Mouse (Mus musculus) myocyte (in vitro differentiated cells): ENCODE measurements around the gene Atp5g1. TPM values are rescaled to one million over a fixed set of nuclear protein-coding genes. Genes with fewer than 3 reads are reported as not detected.

Experiments
- H3K27me3 ChIP-seq: one replicate; pipeline ENCODE4 v1.6.1; 2011; ENCODE audit not compliant: control insufficient read depth, insufficient read depth, insufficient read length
- H3K36me3 ChIP-seq: one replicate; pipeline ENCODE4 v1.6.1; 2011; ENCODE audit not compliant: control insufficient read depth, insufficient read depth
- H3K4me2 ChIP-seq: one replicate; pipeline ENCODE4 v1.6.1; 2011; ENCODE audit warnings: low read depth, control low read depth
- H3K4me3 ChIP-seq: one replicate; pipeline ENCODE4 v1.5.1; 2011; ENCODE audit warnings: mild to moderate bottlenecking, control low read depth, moderate library complexity
- H3K79me2 ChIP-seq: one replicate; pipeline ENCODE4 v1.6.1; 2011; ENCODE audit not compliant: control insufficient read depth, insufficient read depth
- H3ac ChIP-seq: one replicate; pipeline ENCODE4 v1.6.1; 2011; ENCODE audit not compliant: control insufficient read depth, insufficient read length
- CEBPB ChIP-seq: IDR thresholded peaks from 2 replicates; pipeline ENCODE4 v1.6.1; 2011; ENCODE audit warnings: mild to moderate bottlenecking, moderate library complexity; ENCODE audit not compliant: poor library complexity, insufficient read depth, severe bottlenecking
- E2F4 ChIP-seq: IDR thresholded peaks from one replicate; pipeline ENCODE4 v1.6.1; 2011; ENCODE audit warnings: mild to moderate bottlenecking, control low read depth, moderate library complexity; ENCODE audit not compliant: insufficient read depth
- MAX ChIP-seq: IDR thresholded peaks from one replicate; pipeline ENCODE4 v1.6.1; 2011; ENCODE audit warnings: low read depth, mild to moderate bottlenecking, control low read depth
- MYOD1 ChIP-seq, 3 experiments: IDR thresholded peaks; one replicate each; pipeline ENCODE4 v1.6.1; 2011; ENCODE audit warnings: control low read depth in 2 of 3, low read depth in 2 of 3, mild to moderate bottlenecking in 2 of 3, moderate library complexity in 1 of 3; ENCODE audit not compliant: insufficient read length in 2 of 3, control insufficient read depth in 1 of 3
- MYOG ChIP-seq, 3 experiments: IDR thresholded peaks; one replicate each; pipeline ENCODE4 v1.6.1; 2011; ENCODE audit warnings: control low read depth in 2 of 3, low read depth in 2 of 3, mild to moderate bottlenecking in 2 of 3; ENCODE audit not compliant: insufficient read length in 2 of 3, control insufficient read depth in 1 of 3, insufficient read depth in 1 of 3
- POLR2A ChIP-seq: IDR thresholded peaks from one replicate; pipeline ENCODE4 v1.6.1; 2011; ENCODE audit warnings: low read depth, mild to moderate bottlenecking, control low read depth, moderate library complexity; ENCODE audit not compliant: insufficient read length
- POLR2AphosphoS2 ChIP-seq: IDR thresholded peaks from one replicate; pipeline ENCODE4 v1.6.1; 2011; ENCODE audit warnings: low read depth, control low read depth; ENCODE audit not compliant: insufficient read length
- REST ChIP-seq: IDR thresholded peaks from one replicate; pipeline ENCODE4 v1.6.1; 2011; ENCODE audit warnings: mild to moderate bottlenecking, control low read depth, moderate library complexity; ENCODE audit not compliant: insufficient read depth, insufficient read length
- SRF ChIP-seq: IDR thresholded peaks from one replicate; pipeline ENCODE4 v1.6.1; 2011; ENCODE audit warnings: low read depth; ENCODE audit not compliant: control insufficient read depth, insufficient read length
- TCF12 ChIP-seq: IDR thresholded peaks from one replicate; pipeline ENCODE4 v1.6.1; 2011; ENCODE audit warnings: mild to moderate bottlenecking, control low read depth; ENCODE audit not compliant: poor library complexity, insufficient read depth, severe bottlenecking
- TCF3 ChIP-seq: IDR thresholded peaks from one replicate; pipeline ENCODE4 v1.6.1; 2011; ENCODE audit warnings: low read depth, control low read depth; ENCODE audit not compliant: insufficient read length
- USF1 ChIP-seq: IDR thresholded peaks from one replicate; pipeline ENCODE4 v1.6.1; 2011; ENCODE audit warnings: low read depth, mild to moderate bottlenecking, control low read depth, moderate library complexity
- polyA plus RNA-seq: library from polyadenylated mRNA; unstranded; fragments of >200 nt; fragmentation: generic; extraction: Trizol; gene quantifications from one replicate; pipeline ENCODE4 v1.2.1, GENCODE M21; 2012; ENCODE audit warnings: missing spikeins

Gene Atp5g1
- polyA plus RNA-seq, 1 experiment: 1,235 TPM

DNA sequence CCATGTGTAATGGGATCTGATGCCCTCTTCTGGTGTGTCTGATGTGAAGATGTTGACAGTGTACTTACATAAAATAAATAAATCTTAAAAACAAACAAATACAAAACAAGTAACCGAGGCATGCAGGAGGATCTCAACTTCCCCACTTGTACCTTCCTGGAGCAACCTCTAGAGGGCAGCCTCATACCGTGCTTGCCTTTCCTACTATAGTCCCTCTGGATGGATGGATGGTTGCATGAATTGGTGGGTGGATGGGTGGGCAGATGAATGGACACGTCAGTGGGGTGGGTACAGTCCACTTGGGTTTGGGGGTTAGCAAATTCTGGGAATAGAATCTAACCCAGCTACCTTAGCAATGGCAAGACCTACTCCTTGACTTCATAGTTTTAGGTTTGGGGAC lies 17.9 kb upstream of the Atp5g1 start:
- Histone ChIP-seq H3K79me2 (no peaks in the 10 kb centered on the region), H3K36me3 (no peaks in the 10 kb centered on the region), H3ac (no peak overlapping the region), H3K4me3 (no peak overlapping the region), H3K27me3 (peaks cover 15% of the 10 kb centered on the region), H3K4me2 (no peak overlapping the region)
- TF ChIP-seq POLR2A (no peak), E2F4 (no peak), MYOG (IDR thresholded peaks at IDR 0.05; ENCODE audit: control insufficient read depth in 1 of 3, insufficient read depth in 1 of 3, insufficient read length in 2 of 3, low read depth in 2 of 3) (no peak), MAX (no peak), SRF (no peak), REST (no peak), TCF12 (no peak), POLR2AphosphoS2 (no peak), MYOD1 (IDR thresholded peaks at IDR 0.05; ENCODE audit: control insufficient read depth in 1 of 3, insufficient read length in 2 of 3, low read depth in 2 of 3) (no peak), CEBPB (no peak), USF1 (no peak), TCF3 (no peak)

DNA sequence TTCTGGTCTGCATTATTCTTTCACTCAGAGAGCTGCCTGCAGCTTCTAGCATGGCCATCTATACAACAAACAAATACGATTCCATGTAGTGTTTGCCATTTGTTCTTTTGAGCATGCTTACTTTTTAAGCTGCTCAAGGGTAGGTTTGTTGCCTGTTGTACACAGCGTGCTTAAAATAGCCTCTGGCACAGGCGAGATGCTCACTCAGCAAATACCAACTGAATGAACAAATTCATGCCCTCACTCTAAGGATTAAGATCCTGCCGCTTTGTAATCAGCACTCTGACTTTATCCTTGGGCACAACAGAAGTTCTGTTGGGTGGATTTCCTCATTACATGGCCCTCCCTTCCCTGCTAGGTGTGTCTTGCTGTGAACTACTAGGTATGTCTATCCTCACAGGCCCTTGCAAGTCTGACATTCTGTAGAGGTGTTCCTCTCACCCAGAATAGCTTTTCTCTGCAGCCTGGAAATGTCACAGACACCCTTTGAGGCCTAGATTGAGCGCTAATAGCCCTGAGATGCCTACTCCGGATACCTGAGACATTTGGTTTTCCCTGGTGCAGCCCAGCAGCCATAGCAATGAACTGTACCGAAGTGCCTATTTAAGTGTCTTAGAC lies 17.3 kb upstream of the Atp5g1 start:
- H3ac ChIP-seq: no peak overlapping the region
- no peaks in the 10 kb centered on the region for H3K79me2 ChIP-seq
- no peak overlapping the region for H3K4me3 ChIP-seq
- H3K4me2 ChIP-seq: no peak overlapping the region
- H3K36me3 ChIP-seq: no peaks in the 10 kb centered on the region
- no peak for TF ChIP-seq POLR2AphosphoS2
- TF ChIP-seq TCF3: no peak
- TF ChIP-seq POLR2A: no peak
- no peak for TF ChIP-seq REST
- no peak for TF ChIP-seq USF1
- TF ChIP-seq MYOD1 (IDR thresholded peaks at IDR 0.05; ENCODE audit: control insufficient read depth in 1 of 3, insufficient read length in 2 of 3, low read depth in 2 of 3): no peak
- no peak for TF ChIP-seq TCF12
- TF ChIP-seq E2F4: no peak
- no peak for TF ChIP-seq SRF
- TF ChIP-seq CEBPB: no peak
- TF ChIP-seq MYOG (IDR thresholded peaks at IDR 0.05; ENCODE audit: control insufficient read depth in 1 of 3, insufficient read depth in 1 of 3, insufficient read length in 2 of 3, low read depth in 2 of 3): no peak
- no peak for TF ChIP-seq MAX
- peaks cover 14% of the 10 kb centered on the region for H3K27me3 ChIP-seq

DNA sequence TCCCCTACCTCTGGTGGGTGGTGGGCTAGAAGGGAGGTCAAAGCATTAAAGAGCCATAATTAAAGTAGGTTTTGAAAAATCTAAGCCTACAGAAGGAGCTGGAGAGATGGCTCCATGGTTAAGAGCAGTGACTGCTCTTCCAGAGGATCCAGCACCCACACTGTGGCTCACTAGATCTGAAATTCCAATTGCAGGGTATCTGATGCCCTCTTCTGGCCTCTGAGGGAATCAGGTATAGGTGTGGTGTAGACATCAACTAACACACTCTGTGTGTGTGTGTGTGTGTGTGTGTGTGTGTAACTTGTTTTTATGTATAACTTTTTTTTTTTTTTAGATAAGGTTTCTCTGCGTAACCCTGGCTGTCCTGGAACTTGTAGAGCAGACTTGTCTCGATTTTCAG lies 15.6 kb upstream of the Atp5g1 start:
- Histone ChIP-seq H3K27me3 (no peaks in the 10 kb centered on the region), H3K4me2 (no peak overlapping the region), H3K4me3 (no peak overlapping the region), H3ac (no peak overlapping the region), H3K36me3 (no peaks in the 10 kb centered on the region), H3K79me2 (no peaks in the 10 kb centered on the region)
- no peak for TF ChIP-seq CEBPB
- TF ChIP-seq MAX: no peak
- no peak for TF ChIP-seq E2F4
- no peak for TF ChIP-seq USF1
- no peak for TF ChIP-seq MYOD1 (IDR thresholded peaks at IDR 0.05; ENCODE audit: control insufficient read depth in 1 of 3, insufficient read length in 2 of 3, low read depth in 2 of 3)
- TF ChIP-seq POLR2A: no peak
- TF ChIP-seq TCF3: no peak
- TF ChIP-seq MYOG (IDR thresholded peaks at IDR 0.05; ENCODE audit: control insufficient read depth in 1 of 3, insufficient read depth in 1 of 3, insufficient read length in 2 of 3, low read depth in 2 of 3): no peak
- TF ChIP-seq POLR2AphosphoS2: no peak
- no peak for TF ChIP-seq SRF
- no peak for TF ChIP-seq TCF12

DNA sequence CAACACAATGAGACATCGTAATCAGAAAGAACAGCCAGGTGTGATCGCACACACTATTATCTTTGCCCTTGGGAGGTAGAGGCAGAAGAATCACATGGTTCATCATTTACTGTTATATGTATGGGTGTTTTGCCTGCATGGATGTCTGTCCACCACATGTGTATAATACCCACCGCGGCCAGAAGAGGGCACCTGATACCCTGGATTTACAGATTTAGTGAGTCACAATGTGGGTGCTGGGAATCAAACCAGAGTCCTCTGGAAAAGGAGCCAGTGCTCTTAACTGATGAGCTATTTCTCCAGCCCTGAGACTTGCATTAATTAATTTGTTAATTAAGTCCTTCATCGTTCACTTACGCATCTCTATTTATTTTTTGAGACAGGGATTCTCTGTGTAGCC lies 12.5 kb upstream of the Atp5g1 start:
- no peak overlapping the region for H3K4me2 ChIP-seq
- no peaks in the 10 kb centered on the region for H3K79me2 ChIP-seq
- H3ac ChIP-seq: no peak overlapping the region
- TF ChIP-seq MYOG (IDR thresholded peaks at IDR 0.05; ENCODE audit: control insufficient read depth in 1 of 3, insufficient read depth in 1 of 3, insufficient read length in 2 of 3, low read depth in 2 of 3): no peak
- TF ChIP-seq POLR2A: no peak
- TF ChIP-seq REST: no peak
- no peak for TF ChIP-seq MYOD1 (IDR thresholded peaks at IDR 0.05; ENCODE audit: control insufficient read depth in 1 of 3, insufficient read length in 2 of 3, low read depth in 2 of 3)
- no peak for TF ChIP-seq MAX
- TF ChIP-seq USF1: no peak
- no peak for TF ChIP-seq E2F4
- H3K4me3 ChIP-seq: no peak overlapping the region
- no peaks in the 10 kb centered on the region for H3K36me3 ChIP-seq
- no peaks in the 10 kb centered on the region for H3K27me3 ChIP-seq

DNA sequence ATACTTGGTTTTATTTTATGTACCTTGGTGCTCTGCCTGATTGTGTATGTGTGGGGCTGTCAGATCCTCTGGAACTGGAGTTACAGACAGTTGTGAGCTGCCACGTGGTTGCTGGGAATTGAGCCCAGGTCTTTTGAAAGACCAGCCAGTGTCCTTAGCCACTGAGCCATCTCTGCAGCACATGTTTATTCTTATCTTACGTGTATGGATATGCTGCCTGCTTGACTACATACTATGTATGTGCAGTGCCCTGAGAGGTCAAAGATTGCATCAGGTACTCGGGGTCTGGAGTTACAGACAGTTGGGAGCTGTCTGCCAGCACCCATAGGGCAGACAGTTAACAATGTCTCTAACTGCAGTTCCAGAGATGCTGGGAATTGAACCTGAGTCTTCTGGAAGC lies 7.2 kb upstream of the Atp5g1 start:
- Histone ChIP-seq H3K4me3 (no peak overlapping the region), H3K4me2 (no peak overlapping the region), H3K27me3 (no peaks in the 10 kb centered on the region), H3ac (no peak overlapping the region), H3K79me2 (no peaks in the 10 kb centered on the region), H3K36me3 (no peaks in the 10 kb centered on the region)
- TF ChIP-seq REST: no peak
- no peak for TF ChIP-seq POLR2AphosphoS2
- no peak for TF ChIP-seq MAX
- TF ChIP-seq USF1: no peak
- no peak for TF ChIP-seq TCF12
- TF ChIP-seq POLR2A: no peak
